Mouse (Mus musculus) hindlimb bud, embryonic 11.5 days (tissue): ENCODE data around the gene Armc8.

Source experiments
- DNase-seq: peaks from one replicate; pipeline ENCODE4 v3.0.0-alpha.2; 2012; ENCODE audit warnings: low read depth, low spot score; ENCODE audit errors: extremely low spot score

Gene Armc8

DNA sequence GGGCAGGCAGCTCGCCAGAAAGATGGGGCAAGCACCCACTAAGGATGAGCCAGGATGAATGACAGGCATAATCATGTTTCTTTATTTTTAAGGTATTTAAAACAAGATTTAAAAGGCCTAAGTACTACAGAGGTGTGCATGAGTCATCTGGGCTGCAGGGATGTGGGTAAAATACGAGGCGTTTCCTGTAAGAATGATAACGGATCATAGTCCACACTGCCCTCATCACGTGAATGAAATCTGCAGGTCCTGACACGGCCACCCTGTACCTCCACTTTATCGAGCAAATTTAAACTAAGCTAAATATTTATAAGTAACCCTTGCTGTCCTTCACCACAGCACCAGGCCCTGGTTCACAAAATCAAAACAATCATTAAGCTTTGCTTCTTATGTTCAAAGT, 62.8 kb downstream of the Armc8 start:
- DNase-seq, result no peak

DNA sequence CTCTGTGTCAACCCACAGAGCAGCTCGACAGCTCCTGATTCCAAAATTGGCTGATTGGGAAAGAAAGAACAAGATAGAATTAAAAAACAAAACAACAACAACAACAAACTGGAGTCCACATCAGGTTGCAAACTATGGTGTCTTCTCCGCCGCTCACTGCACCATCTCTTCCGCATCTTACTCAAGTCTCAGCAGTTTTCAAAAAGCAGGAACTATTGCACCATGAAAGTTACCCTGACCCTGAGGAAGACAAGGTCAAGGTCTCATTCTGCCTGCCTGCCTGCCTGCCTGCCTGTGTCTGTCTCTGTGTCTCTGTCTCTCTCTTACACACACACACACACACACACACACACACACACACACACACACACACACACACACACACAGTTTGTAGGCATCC, 69.4 kb downstream of the Armc8 start:
- DNase-seq, result no peak

DNA sequence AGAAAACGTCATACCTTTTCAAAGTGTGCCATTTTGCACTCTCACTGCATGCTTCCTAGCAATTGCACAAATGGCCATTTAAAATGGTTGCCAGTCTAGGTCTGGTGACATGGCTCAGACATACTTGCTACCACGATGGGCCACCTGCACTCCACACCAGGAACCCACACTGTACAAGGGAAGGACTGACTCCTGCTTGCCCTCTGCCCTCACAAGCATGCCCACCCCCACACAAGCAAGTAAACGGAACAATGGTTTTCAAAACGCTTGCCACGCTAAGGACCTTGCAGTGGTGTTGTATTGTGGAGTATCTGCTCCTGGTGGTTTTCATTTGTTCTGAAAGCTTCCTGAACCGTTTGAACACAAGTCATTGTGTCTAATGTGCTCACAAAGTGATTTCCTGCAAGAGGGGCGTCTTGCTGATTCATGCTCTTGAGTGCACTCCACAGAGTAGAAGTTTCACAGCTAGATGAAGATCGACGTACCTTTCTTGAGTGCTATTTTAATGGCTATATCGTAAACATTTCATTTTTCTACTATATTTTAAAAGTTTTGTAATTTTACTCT, 76.0 kb downstream of the Armc8 start:
- DNase-seq, result no peak

DNA sequence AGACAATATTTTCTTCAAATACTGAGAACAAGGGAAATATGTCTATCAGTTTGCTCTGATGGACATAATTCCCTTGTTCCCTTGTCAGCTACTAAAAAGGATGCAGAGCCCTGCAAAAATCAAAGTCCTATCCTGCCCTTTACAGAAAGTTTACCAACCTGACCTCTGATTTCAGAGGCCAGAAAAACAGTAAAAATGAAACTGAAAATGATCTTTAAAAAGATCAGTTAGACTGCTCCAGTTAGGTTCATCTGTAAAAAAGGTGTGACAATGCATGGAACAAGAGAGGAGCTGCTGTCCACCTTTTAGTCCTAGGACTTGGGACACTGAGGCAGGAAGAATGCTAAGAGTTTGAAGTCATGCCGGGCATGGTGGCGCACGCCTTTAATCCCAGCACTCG, 77.6 kb downstream of the Armc8 start:
- no peak for DNase-seq

DNA sequence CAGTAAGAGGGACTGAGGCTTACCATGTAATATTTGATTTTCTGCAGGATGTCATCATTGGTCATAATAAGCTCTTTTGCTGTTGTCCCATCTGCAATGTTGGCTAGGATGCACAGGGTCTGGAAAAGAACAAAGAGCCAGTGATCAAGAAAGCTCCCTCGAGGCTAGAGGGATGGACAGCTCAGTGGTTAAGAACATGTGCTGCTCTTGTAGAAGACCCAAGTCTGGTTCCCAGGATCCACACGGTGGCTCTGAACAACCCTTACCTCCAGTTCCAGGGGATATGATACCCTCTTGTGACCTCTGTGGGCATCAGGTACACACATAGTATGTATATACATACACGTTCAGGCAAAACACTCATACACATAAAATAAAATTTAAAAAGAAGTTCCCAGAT, 80.9 kb downstream of the Armc8 start:
- DNase-seq, result no peak

DNA sequence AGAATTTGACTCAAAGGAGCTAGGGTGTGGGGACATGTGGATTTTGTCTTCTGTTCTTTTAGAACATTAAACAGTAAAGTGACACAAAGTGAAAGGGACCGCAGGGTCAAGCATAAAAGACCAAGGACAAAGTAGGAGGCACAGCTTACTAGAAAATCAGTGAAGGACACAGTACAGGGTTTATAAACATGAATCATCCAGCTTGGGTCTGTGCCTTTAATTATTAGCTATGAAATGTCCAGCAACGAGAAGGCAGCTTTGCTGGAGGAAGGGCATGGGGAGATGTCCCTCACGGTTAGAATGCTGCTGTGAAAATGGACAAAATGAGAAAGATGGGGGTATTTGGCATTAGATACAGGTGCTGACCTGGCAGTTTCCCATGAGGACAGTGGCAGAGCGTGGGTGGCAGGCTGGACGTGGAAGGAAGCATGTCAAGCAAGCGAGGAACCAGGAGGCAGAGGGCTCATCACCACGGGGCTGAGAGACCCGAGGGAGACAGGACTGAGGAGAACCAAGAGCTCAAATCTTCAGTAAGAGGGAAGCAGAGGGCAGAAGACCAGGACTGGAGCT, 81.5 kb downstream of the Armc8 start:
- no peak for DNase-seq

DNA sequence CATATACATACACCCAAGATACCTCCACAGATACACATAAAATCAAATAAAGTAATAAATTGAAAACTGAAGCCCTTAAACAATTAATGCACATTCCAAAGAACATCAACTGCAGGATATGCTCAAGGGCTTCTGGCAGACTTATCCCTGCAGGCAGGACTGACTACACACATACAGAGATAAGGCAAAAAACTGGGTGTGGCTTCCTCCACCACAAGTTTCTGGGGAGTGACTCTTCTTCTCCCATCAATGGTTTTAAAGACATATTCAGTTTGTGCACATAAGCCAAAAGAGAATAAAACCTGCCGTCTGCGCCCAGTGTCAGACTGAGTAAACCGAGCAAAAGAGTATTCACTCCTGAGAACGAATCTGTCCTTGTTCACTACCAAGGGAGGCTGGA, 83.6 kb downstream of the Armc8 start:
- DNase-seq, result no peak

DNA sequence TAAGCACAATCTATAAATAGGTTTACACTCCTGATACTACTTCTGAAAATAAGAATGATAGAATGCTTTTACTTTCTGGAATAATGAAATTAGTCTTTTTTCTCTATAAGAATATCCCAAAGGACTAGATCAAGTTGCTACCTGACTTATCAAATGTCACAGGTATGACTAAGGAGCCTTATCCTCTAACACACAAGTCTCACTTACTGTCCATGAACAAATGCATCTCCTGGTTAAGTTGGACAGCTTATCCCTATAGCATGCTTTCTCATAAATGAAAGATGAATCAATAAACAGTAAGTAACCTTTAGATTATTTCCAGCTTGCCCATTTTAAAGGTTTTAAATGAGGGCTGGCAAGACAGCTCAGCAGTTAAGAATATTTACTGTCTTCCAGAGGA, 84.1 kb downstream of the Armc8 start:
- DNase-seq, result no peak

DNA sequence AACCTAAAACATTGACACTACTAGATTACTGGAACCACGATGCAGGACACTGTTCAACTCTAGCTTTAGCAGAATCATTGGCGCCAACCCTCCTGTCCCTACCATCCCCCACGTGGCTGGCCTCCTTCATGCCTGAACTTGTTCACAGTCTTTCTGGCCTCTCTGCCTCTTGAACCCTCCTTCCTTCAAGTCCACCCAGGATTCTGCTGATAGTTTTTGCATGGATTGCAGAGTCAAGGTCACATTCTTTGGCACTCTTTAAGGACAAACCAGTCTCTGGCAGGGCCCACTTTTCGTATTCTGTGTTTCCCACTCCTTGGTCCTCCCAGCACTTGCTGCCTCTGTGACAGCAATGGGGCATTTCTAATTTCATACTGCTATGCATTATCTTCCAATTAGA, 85.5 kb downstream of the Armc8 start:
- DNase-seq, result no peak

DNA sequence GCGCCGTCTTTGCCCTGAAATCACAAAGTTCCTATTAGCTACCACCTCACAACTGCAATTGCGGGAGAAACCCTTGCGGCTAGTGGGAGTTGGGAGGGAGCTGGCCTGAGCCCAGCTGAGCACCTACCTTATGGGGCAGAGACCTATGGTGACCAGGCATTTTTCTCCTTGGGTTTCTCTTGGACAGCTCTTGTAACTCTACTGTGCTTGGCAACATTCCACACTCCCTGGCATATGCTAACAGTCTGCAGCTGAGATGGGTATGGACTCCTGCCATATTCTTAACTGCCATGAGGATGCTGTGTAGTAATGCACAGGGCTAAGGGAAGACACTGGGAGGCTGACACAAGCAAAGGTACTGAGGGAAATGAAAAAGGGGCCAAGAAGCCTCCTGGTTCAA, 87.9 kb downstream of the Armc8 start:
- DNase-seq, result no peak

DNA sequence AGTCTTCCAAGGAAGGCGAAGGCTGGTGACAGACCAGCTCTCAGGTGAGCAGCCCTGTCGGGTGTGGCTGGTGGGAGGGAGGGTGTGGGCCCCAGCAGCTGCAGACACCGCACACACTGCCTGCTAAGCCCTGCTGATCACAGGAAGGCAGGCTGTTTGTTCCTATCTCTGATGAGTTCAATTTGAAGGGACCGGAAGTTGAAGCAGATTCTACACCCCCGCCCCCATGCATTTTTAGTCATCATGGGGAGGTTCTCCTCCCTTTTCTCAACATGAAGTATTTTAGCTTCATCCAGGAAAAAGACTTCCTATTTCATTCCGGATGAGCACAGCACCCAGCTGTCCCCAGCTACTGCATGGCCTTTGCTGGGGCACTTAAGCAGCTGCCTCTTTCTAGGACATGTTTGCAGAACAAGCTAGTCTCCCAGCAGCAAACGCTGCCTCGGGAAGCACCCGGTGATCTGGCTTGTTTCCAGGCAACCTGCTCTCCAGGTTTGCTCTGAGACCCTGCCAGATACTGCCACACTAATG, 89.5 kb downstream of the Armc8 start:
- no peak for DNase-seq

DNA sequence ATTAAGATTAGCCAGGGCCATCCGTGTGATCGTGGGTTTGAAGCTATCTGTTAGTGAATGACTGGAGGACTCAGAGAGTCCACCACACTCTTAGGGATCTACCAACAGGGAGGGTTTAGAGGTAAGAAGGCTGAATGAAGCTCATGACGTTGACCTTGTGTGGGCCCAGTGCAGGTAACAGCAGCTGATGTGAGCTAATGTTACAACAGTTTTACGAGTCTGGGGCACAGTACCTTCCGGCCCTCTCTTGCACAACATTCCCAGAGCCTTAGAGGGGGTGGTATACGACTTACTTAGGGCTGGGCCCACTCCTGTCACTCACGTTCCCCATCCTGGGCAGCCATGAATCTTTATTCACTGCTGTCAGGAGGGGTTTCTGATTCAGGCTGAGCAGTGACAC, 97.4 kb downstream of the Armc8 start:
- no peak for DNase-seq

DNA sequence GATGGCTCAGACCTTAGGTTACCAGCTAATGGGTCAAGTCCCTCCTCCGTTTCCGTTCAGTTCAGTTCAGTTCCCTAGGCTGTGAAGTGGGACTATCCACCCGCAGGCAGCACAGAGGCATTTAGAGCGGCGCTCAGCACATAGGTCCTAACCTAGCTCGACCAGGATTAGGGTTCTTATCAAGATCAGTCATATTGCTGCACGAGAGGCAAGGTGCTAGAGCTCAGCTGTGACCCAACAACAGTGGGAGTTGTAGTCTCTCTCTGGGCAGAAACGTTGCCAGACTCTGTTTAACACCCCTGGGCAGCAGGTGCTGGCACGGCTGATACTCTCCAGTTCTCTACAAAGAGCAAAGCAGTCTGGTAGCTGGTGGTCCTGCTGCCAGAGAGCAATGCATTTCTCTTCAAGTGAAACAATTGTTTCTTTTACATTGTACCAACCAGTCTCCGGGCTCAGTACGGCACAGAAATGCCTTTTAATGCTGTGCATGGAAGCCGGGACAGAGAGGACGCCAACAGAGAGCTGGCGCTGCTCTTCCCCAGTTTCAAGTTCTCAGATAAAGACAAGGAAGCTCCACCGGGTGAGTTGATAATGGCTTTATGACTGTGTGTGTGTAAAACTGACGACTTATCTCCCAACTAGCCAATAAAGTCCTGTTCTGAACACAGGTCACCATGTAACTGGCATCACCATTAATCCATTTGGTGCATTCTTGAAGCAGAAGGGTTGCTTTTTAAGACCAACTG, 98.2 kb downstream of the Armc8 start:
- no peak for DNase-seq

DNA sequence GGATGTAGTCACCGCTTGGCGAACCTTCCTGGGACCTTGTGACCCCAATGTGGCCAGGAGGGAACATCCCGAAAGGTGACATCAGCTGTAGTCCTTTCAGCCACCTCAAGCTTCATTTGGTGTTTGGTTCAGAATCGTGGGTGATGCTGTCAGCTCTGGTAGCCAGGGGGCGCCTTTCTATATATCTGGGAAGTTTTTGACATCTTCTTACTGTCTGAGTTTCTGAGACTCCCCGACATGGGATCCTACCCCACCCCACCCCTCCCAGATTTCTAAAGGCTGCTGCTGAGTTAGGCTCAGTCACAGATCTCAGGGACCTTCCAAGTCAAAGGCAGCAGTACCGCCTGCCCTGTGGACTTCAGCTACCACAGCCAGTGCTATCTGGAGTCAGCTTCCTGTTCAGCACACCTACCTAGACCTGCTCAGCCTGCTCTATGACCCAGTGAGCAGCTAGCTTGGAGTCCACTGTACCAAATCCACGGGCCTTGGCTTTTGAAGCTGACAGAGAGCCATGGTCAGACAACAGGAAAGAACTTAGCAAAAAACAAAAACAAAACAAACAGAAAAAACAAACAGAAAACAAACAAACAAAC, 98.9 kb downstream of the Armc8 start:
- DNase-seq, result no peak

DNA sequence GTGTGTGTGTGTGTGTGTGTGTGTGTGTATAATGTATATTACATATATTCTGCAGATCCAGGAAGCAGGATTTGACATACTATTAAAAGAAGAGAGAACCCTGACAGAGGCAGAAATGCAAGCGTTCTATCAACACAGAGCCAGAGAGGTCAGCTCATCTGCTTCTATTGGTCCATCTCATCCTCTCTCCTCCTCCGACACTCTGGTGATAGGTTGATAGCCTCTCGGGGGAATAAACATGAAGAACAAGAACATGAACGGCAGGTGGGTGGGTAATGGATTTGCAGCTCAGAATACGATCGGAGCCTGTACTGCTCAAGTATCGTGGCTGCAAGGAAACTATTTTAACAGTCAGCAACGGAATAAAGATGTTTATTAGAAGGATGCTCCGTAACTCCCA, 100.1 kb downstream of the Armc8 start:
- DNase-seq, result no peak

DNA sequence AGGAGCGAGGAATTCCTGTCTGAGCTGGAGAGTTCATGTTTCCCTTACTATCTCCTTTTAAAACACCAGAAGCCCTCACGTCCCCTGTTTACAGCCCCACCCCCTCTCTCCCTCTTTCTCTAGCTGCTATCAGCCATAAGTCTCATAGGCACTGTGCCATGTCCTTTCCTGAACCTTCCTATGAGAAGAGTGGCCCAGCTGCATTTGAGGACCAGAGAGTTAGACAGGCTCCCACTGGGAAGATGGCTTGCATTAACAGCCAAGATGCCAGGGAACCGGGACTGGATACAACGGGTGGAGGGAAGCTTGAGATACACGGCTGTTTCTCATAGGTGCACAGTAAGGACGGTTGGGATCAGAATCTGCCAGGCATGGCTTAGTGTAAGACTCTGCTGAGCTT, 103.8 kb downstream of the Armc8 start:
- DNase-seq, result no peak

DNA sequence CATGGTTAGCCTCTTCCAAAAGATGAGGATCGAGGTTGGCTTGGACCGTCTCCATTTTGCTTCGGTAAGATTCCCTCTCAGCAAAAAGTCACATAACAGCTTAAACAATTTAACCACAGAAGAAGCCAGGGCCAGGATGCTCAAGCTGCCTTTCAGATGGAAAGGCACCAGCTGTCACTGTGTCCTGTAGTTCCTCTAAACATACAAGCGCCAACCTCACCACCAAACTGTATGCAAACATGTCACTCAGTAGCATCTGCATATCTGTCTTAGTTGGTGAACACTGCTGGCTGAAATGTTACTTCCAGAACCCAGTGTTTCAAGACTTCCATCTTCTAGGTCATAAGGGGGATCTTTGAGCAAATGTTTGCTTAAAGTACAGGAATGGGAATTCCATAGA, 109.0 kb downstream of the Armc8 start:
- DNase-seq, result no peak

DNA sequence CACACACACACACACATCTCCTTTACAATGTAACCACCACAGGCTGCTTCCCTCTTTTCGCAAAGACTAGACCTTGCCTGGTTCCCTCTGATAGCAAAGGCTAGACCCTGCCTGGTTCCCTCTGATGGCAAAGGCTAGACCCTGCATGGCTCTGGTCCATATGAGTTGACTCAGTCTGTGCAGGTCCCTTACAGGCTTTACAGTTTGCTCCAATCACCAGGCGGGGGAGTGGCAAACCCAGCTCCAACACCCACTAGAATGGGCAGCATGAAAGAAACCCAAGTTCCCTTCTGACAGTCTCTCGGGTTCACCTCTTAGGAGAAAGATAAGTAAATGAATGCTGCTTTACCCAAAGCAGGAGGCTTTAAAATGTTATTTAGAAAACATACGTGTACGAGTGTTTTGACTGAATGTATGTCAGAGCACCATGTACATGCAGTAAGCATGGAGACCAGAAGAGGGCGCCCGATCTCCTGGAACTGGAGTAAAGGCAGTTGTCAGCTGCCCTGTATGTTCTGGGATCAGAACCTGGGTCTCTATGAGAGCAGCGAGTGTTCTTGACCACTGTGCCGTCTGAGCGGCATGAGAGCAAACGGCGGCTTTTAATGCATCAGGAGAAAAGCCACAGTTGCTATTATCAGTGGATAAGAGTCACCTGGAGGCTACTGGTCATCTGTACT, 110.0 kb downstream of the Armc8 start:
- DNase-seq, result no peak

DNA sequence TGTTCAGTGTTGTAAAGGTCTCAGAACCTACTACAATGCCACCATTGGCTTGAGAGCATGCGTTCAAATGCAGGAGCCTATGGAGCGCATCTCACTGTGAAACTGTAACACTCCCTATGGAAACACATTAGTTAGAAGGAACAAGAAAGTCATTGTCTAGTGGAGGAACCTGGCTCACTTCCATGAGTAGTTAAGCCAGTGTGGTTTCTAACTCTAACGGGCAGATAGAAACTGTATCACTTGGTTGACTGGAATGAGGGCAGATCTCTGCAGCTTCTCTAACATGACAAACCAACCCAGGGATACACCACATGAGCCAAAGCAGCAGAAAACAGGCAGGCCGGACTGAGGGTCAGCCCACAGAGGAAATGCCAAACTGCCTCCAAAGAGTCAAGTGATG, 114.5 kb downstream of the Armc8 start:
- no peak for DNase-seq

DNA sequence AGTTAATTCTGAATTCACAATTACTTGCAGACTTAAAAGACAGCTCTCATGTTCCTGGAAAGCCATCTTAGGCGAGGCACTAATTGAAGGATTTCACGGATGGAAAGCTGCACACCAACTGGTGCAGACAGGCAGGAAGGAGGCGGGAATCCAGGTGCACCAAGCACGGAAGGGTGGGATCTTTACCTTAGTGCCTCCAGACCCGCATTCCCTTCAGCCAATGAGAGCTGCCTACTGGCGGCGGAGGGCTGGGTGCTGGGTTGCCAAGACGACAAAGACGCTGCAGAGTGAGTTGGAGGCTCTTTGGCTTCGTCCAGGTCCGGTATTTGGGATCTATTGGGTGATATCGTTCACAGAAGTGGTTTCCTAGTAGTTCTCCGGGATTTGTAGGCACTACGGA, 117.5 kb downstream of the Armc8 start, which contains the start of gene Nme9:
TSS of gene Nme9 (plus strand) at position 315 of the 400 bp plus-strand sequence.
- no peak for DNase-seq

DNA sequence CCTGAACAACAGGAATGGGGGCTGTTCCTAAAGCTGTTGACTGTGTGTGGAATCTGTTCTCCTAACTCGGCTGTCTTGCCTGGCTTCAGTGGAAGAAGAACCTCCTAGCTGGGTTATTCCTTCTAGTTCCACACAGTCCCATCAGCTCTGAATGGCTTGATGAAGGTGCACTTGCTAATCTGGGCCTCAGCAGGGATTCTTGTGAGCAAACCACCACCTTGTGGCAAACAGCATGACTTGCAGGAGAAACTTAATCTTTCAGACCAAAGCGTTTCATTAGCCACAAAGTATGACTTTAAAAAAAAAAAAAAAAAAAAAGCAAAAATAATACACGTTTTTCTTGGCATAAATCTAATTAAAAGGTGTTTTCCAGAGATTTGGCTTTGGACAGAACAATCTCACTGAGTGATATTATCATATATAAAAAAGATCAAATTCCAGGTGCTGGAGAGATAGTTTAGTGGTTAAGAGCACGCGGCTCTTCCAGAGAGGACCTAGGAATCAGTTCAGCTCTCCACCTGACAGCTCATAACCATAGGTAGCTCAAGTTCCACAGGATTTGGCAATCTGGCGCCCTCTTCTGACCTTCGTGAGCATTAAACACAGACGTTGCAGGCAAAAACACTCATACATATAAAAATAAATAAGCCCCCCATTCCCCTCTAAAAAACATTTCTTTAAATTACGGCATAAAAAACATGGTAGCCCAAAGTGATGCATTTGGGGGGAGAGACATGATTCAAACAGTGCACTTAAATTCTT, 118.6 kb downstream of the Armc8 start:
- DNase-seq, result no peak
